Mouse (Mus musculus): ENCODE measurements at regions not wholly inside any gene's neighbourhood (a gene's known extent, or its start where the extent isn't known, plus 50 kb on each side); places are given as distances from the start of the nearest gene placed in this dataset.

- H3K9me3 ChIP-seq (replicated peaks; ENCODE audit: insufficient read depth, low read length) = no peaks in the 10 kb centered on the region
- TF ChIP-seq ZNF384 (IDR thresholded peaks at IDR 0.05; ENCODE audit: low read depth, low read length) (no peak), MAFK (IDR thresholded peaks at IDR 0.05; ENCODE audit: borderline replicate concordance, low read depth, low read length) (no peak), SIN3A (IDR thresholded peaks at IDR 0.05; ENCODE audit: low read length) (no peak), TAL1 (IDR thresholded peaks at IDR 0.05; ENCODE audit: low read length) (no peak), TBP (IDR thresholded peaks at IDR 0.05; ENCODE audit: low read depth, low read length) (no peak), MXI1 (IDR thresholded peaks at IDR 0.05; ENCODE audit: low read depth, low read length) (no peak), MYB (IDR thresholded peaks at IDR 0.05; ENCODE audit: low read depth, low read length) (no peak), MAZ (IDR thresholded peaks at IDR 0.05; ENCODE audit: low read depth, low read length) (no peak), USF2 (IDR thresholded peaks at IDR 0.05; ENCODE audit: borderline replicate concordance in 1 of 2, insufficient read depth in 1 of 2, low read depth in 1 of 2, low read length in 2 of 2) (no peak), HCFC1 (IDR thresholded peaks at IDR 0.05; ENCODE audit: low read depth, low read length) (no peak), RCOR1 (IDR thresholded peaks at IDR 0.05; ENCODE audit: low read depth, low read length) (no peak), NELFE (IDR thresholded peaks at IDR 0.05; ENCODE audit: low read depth, low read length) (no peak), JUND (IDR thresholded peaks at IDR 0.05; ENCODE audit: low read depth, low read length) (no peak), USF1 (IDR thresholded peaks at IDR 0.05; ENCODE audit: low read depth, low read length) (no peak), CHD2 (IDR thresholded peaks at IDR 0.05; ENCODE audit: low read length) (no peak)
- no peak for DNase-seq (ENCODE audit: low read depth, low spot score)
- no peaks in the 10 kb centered on the region for H3K79me2 ChIP-seq (ENCODE audit: control insufficient read depth, insufficient read depth, low read length, poor library complexity)
- no peak overlapping the region for H3K27ac ChIP-seq (ENCODE audit: control insufficient read depth, low read depth, low read length)
- H3K9ac ChIP-seq (ENCODE audit: control insufficient read depth, low read depth, low read length, poor library complexity, severe bottlenecking) = no peak overlapping the region
- H3K4me3 ChIP-seq (ENCODE audit: control insufficient read depth in 1 of 2, insufficient read depth in 1 of 2, low read depth in 2 of 2, low read length in 2 of 2) = no peak overlapping the region
- no peaks in the 10 kb centered on the region for H3K27me3 ChIP-seq (ENCODE audit: control insufficient read depth in 1 of 2, insufficient read depth in 2 of 2, low read length in 2 of 2)
- no peaks in the 10 kb centered on the region for H3K36me3 ChIP-seq (ENCODE audit: control insufficient read depth in 1 of 2, insufficient read depth in 2 of 2, low read length in 2 of 2)
- no peaks in the 10 kb centered on the region for H3K4me1 ChIP-seq (ENCODE audit: control insufficient read depth in 1 of 2, insufficient read depth in 2 of 2, low read length in 2 of 2)
Measured at GRCm38 (mm10) chr6:93291711-93292110, 348.4 kb upstream of the Adamts9 start.

GRCm38 (mm10) chr6:93288421-93288820 is 345.1 kb upstream of the Adamts9 start:
- no peaks in the 10 kb centered on the region for H3K9me3 ChIP-seq (replicated peaks; ENCODE audit: insufficient read depth, low read length)
- H3K27me3 ChIP-seq (ENCODE audit: control insufficient read depth in 1 of 2, insufficient read depth in 2 of 2, low read length in 2 of 2) = no peaks in the 10 kb centered on the region
- TF ChIP-seq TAL1 (IDR thresholded peaks at IDR 0.05; ENCODE audit: low read length) (no peak), UBTF (IDR thresholded peaks at IDR 0.05; ENCODE audit: borderline replicate concordance, insufficient read depth, low read depth, low read length) (no peak), MYC (IDR thresholded peaks at IDR 0.05; ENCODE audit: low read depth, low read length) (no peak), E2F4 (IDR thresholded peaks at IDR 0.05; ENCODE audit: borderline replicate concordance, low read depth, low read length) (no peak), NELFE (IDR thresholded peaks at IDR 0.05; ENCODE audit: low read depth, low read length) (no peak), CHD2 (IDR thresholded peaks at IDR 0.05; ENCODE audit: low read length) (no peak), EP300 (IDR thresholded peaks at IDR 0.05; ENCODE audit: low read depth in 1 of 2, low read length in 2 of 2) (no peak), ETS1 (IDR thresholded peaks at IDR 0.05; ENCODE audit: low read depth, low read length) (no peak), TBP (IDR thresholded peaks at IDR 0.05; ENCODE audit: low read depth, low read length) (no peak), KAT2A (conservative IDR thresholded peaks at IDR 0.05; ENCODE audit: low read depth, low read length) (no peak), USF1 (IDR thresholded peaks at IDR 0.05; ENCODE audit: low read depth, low read length) (no peak), NRF1 (IDR thresholded peaks at IDR 0.05; ENCODE audit: insufficient read depth, low read depth, low read length, poor library complexity, severe bottlenecking) (no peak)
- DNase-seq (ENCODE audit: low read depth, low spot score) = no peak
- no peaks in the 10 kb centered on the region for H3K36me3 ChIP-seq (ENCODE audit: control insufficient read depth in 1 of 2, insufficient read depth in 2 of 2, low read length in 2 of 2)
- no peaks in the 10 kb centered on the region for H3K4me1 ChIP-seq (ENCODE audit: control insufficient read depth in 1 of 2, insufficient read depth in 2 of 2, low read length in 2 of 2)
- no peak overlapping the region for H3K9ac ChIP-seq (ENCODE audit: control insufficient read depth, low read depth, low read length, poor library complexity, severe bottlenecking)
- H3K27ac ChIP-seq (ENCODE audit: control insufficient read depth, low read depth, low read length) = no peak overlapping the region
- no peak overlapping the region for H3K4me3 ChIP-seq (ENCODE audit: control insufficient read depth in 1 of 2, insufficient read depth in 1 of 2, low read depth in 2 of 2, low read length in 2 of 2)
- H3K79me2 ChIP-seq (ENCODE audit: control insufficient read depth, insufficient read depth, low read length, poor library complexity) = no peaks in the 10 kb centered on the region
